Mouse (Mus musculus) v-Abl transformed pro-B cells (cell line): ENCODE measurements around the gene D630036H23Rik.

Source experiments
- in situ Hi-C, 2 experiments: fragments of 400-800 bp; cut with MboI; formaldehyde crosslinking; loops; one replicate each; pipeline ENCODE4 v1.15.1; 2025; ENCODE audit not compliant: unreplicated experiment in 2 of 2

The D630036H23Rik gene

DNA sequence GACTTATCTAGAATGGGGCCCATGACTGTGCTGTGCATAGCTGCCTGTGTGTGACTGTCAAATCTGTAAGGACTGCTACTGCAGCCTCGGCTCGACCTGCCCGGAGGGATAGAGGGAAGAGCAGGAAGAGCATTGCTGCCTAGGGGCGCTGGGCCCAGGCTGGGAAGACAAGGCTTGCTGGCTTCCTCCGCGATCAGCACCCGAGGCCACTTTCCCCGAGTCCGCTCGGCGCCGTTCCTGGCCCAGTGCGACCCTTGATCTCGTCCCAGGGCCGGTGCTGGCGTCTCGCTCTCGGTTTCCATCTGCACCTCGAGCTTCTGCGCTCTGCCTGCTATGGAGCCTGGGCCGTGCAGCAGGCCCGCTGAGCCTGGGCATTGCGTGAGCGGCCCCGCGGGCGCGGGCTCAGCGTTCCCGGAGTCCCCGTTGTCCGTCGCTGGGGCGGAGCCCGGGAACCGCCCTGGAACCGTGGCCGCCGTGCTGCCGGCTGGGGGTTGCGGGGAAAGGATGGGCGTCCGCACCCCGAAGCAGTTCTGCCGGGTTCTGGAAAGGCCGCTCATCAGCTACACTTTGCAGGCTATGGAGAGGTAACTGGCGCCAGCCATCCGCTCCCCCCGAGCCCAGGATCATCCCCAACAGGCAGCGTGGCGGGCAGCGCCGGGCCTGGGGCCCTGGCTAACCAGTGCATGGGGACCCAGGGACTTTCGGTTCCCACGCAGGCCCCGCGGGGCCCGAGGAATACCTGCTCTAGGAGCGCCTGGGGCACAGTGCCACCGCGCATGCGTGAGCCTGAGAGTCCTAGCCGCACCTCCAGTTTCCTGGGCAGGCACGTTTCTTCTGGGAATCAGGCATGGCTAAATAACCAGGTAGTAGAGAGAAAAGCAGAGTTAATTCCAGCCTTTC, at the start of gene D630036H23Rik, which contains the start of gene Ispd:
TSS of gene D630036H23Rik (minus strand) at position 741 of the 900 bp plus-strand sequence.
TSS of gene Ispd (plus strand) at position 10 of the 900 bp plus-strand sequence.
- in situ Hi-C loops, result no loop called here

DNA sequence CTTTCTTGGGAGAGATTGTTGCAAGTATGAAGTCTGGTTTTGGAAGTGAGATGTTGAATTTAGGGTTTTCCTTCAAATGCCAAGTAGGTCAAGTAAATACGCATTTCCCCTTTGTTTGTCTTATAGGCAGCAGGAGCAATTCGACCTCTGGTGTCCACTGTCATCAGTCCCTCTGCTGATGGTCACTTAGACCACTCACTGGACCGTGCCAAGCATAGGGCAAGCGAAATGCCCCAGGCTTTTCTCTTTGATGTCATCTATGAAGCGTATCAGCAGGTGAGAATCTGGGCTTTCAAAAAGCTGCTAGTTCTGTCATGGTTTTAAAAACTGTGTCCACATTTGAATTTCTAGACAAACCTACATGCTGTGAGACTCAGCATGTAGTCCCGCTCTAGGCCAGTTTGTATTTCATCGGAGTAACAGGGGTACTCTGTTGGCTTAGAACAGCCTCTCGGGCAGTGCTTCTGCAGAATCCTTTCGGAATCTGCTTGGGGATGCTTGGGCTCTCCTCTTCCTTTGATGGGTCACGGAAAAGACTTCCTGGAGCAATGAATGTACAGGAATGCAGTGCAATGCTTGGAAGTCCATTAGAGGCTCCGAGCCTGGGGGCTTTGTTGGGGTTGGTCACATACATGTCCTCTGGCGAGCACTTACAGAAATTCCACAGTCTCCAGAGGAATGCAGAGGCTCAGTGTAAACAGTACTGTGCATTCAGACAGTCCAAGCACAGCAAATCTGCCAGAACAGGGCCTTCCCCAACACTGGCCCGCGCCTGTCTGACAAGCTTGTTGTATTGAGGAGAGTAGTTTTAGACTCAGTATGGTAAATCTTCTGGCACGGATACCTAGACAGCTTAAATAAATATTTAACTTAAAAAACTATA, 44.4 kb upstream of the D630036H23Rik start:
- in situ Hi-C loops, result no loop called here

DNA sequence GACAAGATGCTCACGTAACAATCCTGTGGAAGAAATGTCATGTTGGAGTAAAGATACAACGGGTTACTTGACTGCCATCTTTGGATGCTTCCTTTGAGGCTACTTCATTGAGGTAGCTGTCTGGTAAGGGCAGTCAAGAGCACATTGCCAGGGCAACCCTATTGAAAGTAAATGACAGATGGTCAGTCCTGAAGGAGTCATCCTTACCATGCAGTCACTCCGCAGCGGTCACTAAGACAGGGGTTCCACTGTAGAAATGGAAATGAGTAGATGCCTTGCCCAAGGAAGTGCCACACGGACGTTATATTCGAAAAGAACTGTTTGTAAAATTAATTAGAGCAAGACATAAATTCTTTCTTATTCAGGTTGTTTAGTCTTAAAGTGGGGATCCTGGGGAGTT, 43.3 kb upstream of the D630036H23Rik start:
- in situ Hi-C loops, result no loop called here

DNA sequence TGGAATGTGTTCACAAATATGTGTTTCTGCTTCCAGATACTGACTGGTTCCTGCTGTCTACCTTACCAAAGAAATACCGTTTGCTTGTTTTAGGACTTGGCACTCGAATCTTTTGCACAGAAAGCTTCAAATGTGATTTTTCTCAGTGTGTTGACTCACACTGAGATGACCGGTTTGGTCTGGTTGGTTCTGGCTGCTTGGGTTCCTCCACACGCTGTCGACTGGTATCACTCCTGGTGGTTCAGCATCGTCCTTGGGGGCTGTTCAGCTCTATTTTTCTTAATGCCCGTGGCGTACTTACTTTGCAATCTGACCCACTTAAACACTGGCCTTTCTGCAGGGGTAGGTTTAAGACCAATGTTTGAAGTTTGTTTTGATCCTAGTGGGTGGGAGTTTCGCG, 41.7 kb upstream of the D630036H23Rik start:
- in situ Hi-C loops, result no loop called here

DNA sequence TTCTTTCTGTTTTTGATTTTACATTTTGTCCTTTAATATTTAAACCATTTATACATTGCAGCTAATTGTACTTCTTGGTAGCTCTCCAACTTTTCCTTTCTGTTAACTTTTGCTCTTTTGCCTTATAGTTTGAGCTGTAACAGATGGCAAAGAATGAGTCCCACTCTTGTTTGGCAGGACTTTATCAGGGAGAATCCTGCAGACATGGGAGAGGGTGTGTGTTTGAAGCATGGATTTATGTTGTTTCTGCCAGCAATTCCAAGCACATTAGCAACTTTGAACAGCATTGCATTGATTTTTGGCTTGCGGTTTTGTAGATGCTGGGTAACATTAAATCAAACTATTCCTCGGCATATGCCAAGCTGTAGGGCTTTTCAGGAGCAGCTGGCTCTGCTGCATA, 13.1 kb upstream of the D630036H23Rik start:
- in situ Hi-C loops, result no loop called here

DNA sequence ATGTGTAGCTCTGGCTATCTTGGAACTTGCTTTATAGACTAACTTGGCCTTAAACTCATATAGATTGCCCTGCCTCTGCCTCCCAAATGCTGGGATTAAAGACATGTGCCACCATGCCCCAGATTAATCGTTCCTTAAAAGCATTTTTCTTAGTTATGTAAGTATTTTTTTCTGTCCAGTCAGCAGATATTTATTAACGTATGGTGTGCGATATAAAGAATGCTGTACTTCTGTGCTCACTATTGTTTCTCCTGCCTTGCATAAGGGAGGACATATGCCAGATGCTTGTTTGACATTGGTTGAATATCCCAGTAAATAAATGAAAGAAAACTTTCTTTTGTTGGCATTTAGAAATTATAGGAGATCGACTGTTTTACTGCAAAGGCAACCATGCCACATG, 5.0 kb upstream of the D630036H23Rik start:
- in situ Hi-C loops, result no loop called here

DNA sequence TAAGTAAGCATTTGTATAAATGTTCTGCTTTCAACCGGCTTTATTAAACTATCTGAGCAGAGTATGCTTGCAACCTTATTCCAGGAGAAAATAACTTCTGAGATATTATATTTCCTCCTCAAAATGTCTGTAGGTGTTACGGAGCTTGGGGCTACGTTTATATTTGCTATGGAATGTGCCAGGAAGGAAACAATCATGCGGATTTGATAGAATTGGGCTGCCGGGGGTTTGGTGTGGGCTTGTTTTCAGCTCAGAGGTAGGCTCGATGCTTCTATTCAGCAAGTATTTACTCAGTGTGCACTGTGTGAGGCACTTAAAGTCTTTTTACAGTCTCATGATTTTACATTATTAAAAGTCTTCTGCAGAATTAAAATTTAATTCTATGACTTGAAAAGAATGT, 3.4 kb upstream of the D630036H23Rik start:
- in situ Hi-C loops, result no loop called here

DNA sequence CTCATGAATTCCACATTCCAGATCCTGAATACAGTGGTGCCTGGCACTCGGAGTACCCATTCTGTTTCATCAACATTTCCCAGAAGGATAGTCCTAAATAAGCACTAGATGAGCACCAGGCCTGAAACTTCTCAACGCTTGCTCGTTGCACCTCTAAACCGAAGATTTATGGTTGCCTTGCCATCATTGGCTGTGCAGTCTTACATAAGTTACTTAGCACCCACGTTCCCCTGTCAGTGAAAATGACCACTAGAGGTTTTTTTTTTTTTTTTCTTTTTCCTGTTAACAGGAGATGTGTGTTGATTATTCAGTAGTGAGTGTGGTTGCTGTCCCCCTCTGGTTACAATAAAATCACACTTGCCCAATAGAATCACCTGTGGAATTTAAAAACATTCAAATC, 1.2 kb downstream of the D630036H23Rik start:
- in situ Hi-C loops, result no loop called here

DNA sequence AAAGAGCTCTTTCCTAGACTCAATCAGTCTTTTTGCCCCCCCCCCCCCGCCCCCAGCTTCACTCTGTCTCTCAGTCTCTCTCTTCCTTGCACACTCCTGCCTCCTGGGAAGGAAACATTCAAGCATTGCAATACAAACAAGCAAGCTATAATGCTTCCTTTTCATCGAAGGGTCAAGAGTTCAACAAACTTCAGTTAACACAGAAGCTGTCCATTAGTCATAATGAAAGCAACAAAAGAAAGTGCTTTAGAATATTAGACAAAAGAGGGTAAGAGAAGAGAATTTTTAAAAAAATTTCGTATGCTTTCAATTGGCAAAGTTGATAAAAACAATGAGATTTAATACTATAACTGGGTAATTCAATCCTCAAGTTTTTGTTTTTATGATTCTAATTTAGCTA, 1.7 kb downstream of the D630036H23Rik start:
- in situ Hi-C loops, result no loop called here

DNA sequence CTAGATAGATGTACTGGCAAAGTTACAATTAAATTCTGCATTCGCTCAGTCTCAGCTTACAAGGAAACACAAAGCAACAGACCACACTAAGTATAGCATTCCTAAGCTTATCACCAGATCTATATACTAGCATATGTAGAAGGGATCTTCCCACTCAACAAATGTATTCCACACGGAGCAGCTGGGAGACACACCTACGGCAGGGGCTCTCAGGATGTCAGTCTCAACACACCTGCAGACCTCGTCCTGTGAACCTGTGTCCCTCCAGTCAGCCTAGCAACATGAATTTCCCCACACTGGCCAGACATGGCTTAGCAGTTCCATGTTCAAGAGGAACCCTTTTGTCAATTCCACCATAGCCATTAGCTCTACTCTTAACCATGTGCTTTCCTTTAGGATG, 5.6 kb downstream of the D630036H23Rik start:
- in situ Hi-C loops, result loop anchor here (10.0 kb wide), 2 partner anchors 162 to 462 kb away; no protein-coding TSS in a partner anchor

DNA sequence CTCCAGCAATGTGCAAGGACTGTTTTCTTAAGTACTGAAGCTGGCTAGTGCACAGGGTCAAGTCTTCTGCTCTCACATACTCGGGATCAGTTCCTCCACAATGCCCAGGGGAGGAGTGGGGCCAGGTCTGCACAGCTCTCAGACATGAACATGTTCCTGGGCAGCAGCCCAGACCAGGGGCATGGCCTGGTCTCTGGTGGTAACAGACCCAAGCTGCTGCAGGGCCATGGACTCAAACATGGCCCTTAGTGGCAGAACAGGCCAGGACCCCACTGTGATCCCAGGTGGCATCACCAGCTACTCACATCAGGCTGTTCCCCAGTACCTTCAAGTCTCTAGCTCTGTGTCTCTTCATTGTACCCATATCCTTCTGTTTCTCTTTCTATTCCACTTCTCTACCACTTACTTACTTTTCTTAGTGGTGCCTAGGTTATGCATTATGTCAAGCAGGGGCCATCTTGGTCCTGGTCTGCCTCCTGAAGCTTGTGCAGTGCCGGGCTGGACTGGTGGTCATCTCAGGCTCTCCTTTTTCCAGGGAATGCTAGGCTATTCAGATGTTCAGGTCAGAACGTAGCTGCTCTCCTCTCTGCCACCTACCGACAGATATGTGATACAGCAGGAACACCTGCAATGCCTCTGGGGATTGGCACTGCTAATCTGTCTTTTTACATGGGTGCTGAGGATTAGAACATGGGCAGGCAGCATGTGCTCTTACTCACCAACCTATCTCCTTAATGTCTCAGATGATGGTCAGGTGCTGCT, 8.6 kb downstream of the D630036H23Rik start:
- in situ Hi-C loops, result loop anchor here (5.0 to 10.0 kb wide), 3 partner anchors 156 to 459 kb away; no protein-coding TSS in a partner anchor

DNA sequence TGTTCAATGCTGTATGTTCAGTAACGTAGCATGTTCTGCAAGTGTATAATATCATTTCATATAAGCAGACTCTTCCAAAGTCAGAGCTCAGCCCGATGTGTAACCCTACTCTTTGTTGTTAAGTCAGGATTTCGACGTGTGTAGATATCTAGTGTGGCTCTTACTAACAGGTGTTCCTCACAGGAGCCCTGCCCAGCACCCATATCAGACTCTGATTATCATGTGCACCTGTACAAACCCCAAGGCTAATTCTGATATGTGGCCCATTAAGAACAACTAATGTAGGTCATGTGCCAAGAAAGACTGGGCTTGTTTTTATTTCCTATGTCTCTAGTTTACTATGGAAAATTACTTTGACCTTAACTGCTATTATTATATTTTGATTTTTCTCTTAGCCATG, 18.0 kb downstream of the D630036H23Rik start:
- in situ Hi-C loops, result no loop called here

DNA sequence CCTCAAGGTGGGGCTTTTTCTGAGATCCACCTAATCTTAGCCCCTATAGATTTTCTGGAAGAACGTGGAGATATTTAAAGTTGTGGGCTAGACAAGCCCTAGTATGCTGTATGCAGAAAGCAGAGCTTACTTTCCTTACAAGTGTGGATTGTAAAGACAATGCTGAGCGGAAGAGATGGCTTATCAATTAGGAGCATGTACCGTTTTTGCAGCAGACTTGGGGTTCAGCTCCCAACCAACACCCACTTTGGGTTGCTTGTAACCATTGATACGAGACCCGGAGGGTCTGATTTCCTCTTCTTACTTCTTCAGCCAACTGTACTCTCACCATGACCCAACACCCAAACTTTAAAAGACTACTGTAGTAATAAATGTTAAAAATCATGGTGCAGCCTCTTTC, 21.3 kb downstream of the D630036H23Rik start:
- in situ Hi-C loops, result no loop called here

DNA sequence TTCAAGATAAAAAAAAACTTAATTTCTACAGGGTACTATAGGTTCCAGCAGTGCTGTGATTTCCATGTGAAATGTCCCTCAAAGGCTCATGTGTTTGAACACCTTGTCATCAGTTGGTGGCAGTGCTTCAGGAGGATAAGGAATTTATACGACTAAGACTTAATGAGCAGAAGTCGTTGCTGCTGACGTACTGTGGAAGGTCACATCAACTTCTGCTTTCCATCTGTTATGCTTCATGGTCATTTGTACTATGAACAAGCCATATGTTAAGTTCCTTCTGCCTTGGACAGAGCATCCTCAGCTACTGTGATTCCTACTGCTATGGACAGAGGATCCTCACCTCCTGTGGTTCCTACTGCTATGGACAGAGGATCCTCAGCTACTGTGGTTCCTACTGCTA, 21.9 kb downstream of the D630036H23Rik start:
- in situ Hi-C loops, result no loop called here

DNA sequence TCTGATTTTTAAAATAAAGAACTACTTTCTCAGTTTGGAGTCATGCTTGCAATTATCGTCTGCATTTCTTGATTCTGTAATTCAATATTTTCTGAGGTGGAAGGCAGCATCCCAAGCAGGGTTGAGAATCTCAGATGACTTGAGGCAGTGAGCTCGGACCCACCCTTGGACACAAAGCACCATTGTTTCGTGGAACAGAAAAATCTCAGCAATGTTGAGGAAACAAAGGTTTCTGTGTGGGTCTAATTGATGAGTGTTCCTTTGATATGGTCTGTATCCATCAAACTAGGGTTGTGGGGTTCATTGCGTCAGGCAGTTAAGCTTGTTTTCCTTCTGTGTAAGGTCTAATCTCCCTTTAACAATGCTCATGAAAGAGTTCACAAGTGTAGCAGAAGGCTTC, 37.9 kb downstream of the D630036H23Rik start:
- in situ Hi-C loops, result no loop called here

DNA sequence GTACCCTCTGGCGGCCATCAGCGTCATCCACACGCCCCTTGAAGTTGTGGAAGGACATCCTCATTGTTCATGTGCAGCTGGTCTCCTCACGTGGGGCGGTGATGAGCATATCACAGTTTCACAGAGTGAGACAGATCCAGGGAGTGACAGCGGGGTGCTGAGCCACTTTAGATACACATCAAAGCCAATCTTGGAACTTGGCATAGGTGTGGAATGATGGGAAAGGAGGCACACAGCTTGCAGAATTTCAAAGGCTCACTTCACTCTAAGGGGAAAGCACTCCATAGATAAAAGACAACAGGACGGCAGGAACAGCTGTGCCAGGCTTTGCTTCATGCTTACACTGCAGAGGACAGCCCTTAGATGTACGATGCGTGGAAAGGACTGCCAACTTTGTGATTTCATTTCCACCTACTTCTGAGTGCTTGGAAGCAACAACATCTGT, 48.1 kb downstream of the D630036H23Rik start:
- in situ Hi-C loops, result no loop called here

DNA sequence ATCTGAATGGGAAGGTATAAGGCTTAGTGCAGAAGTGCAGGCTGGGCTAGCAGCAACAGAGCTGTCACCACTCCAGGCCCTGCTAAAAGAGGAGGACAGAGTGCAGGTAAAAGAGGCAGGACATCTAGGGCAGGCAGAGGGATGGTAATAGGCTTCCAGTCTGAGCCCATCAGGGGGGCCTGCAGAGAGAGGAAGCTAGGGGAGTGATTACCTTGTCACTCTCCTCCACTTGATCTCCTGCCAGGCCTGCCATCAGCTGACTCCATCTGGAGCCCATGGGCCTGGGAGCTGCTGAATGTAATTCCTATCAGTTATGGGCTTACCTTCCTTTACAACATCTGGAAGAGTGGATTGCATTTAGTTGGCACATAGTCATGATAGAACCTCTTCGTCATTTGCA, 49.3 kb downstream of the D630036H23Rik start:
- in situ Hi-C loops, result no loop called here
